Mouse (Mus musculus) olfactory bulb, adult 2 months (tissue): ENCODE data around the gene Amd1. TPM values are rescaled to one million over a fixed set of nuclear protein-coding genes. Genes with fewer than 3 reads are reported as not detected.

Experiments
- H3K27ac ChIP-seq: fragments of 200-500 bp; 2 replicates; pipeline ENCODE4 v1.5.1; 2012; ENCODE audit warnings: low read depth, low read length; ENCODE audit not compliant: insufficient read depth
- H3K4me1 ChIP-seq: fragments of 200-500 bp; 2 replicates; pipeline ENCODE4 v1.6.1; 2012; ENCODE audit warnings: low read length; ENCODE audit not compliant: control insufficient read depth, insufficient read depth
- H3K4me3 ChIP-seq: fragments of 200-500 bp; 2 replicates; pipeline ENCODE4 v1.5.1; 2012; ENCODE audit warnings: mild to moderate bottlenecking, low read depth, low read length, moderate library complexity; ENCODE audit not compliant: insufficient read depth
- CTCF ChIP-seq: fragments of 200-500 bp; IDR thresholded peaks from 2 replicates; pipeline ENCODE4 v1.5.1; 2012; ENCODE audit warnings: low read depth, mild to moderate bottlenecking, low read length, moderate library complexity; ENCODE audit not compliant: insufficient read depth
- POLR2A ChIP-seq: fragments of 200-500 bp; IDR thresholded peaks from 2 replicates; pipeline ENCODE4 v1.6.1; 2012; ENCODE audit warnings: mild to moderate bottlenecking, low read depth, low read length, moderate library complexity; ENCODE audit not compliant: insufficient read depth
- WGBS: fragments of 180-500 bp; shearing (Covaris S2); methylation state at CpG from one replicate; pipeline ENCODE4 v1.1.7; 2018; 5-methylcytosine and 5-hydroxymethylcytosine counted together
- polyA plus RNA-seq: library from polyadenylated mRNA; stranded (reverse); fragments of >200 nt; gene quantifications from 2 replicates; pipeline ENCODE4 v1.2.4, GENCODE M21; 2012; ENCODE audit warnings: low replicate concordance; ENCODE audit not compliant: missing spikeins, insufficient read depth, insufficient read length

The Amd1 gene
- not detected in 2 replicates for polyA plus RNA-seq

DNA sequence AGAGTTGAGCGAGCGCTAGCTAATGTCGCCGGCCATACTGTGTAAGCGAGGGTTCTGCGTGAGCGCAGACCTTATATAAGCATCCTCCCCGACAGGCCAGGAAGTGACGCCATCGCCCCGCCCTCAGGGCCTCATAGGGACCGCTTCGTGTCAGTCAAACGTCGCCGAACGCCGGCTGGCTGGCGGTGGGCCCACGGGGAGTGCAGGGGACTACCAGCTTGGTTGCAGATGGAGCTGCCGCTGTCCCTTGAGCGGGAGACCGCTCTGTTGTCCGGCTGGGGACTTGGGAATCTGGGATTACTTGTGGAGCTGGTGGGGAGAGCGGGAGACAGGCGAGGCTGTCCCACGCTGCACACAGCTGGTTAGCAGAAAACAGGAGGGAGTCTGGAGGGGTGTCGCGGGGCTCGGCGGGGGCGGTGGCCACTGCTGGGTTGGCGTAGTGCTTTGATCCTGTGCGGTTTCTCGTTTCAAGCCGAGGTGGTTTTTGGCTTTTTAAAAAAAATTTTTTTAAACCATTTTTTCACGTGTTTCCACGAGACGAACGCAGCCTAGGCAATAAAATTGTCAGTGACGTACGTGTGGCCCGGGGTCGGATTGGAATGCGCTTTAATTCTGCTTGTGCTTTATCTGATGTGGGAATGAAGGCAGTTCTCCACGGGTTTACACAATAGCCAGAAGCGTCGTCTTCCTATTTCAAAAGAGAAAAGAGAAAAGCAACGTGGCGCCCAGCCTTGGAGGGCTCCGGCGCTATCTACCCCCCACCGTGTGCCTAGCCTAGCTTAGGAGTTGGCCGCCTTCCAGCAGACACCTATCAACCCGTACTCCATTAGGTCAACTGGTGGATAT lies at the start of gene Amd1:
Gene Amd1, minus strand, starts transcription at position 47 of the 846 bp plus-strand sequence.
- peak within 1 kb of the TSS; percentile 73 for H3K27ac ChIP-seq
- TF ChIP-seq POLR2A (no peak; the same call in none of the 2 replicates), CTCF (no peak)
- peak within 1 kb of the TSS; percentile 71 for H3K4me3 ChIP-seq
- peaks cover 6% of the 10 kb centered on the region; the same call in 1 of the 2 replicates for H3K4me1 ChIP-seq
- WGBS: under 1% methylated on average over 55 of the region's 55 CpGs

DNA sequence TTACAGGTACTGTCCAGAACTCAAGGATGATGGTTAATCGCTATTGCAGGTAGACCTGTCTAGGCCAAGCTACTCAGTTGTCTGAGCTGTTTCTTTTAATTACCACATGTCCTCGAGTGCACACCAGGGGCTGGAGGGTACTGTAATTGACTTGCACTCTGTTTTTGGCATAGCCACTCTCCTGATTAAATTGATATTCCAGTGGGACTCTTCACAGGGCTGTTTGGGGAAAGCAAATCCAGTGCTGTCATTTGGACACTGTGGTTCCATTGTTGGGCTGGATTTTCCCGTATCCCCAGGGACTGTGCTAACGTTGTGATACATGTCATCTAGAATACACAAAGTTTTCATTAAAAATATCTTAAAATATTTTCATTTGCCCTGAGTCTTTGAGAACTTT lies 49.2 kb upstream of the Amd1 start:
- 36% methylated on average over 4 of the region's 4 CpGs for WGBS
- H3K27ac ChIP-seq: no peak overlapping the region; the same call in 1 of the 2 replicates
- no peak overlapping the region for H3K4me3 ChIP-seq
- no peaks in the 10 kb centered on the region for H3K4me1 ChIP-seq
- no peak for TF ChIP-seq CTCF
- TF ChIP-seq POLR2A: no peak

DNA sequence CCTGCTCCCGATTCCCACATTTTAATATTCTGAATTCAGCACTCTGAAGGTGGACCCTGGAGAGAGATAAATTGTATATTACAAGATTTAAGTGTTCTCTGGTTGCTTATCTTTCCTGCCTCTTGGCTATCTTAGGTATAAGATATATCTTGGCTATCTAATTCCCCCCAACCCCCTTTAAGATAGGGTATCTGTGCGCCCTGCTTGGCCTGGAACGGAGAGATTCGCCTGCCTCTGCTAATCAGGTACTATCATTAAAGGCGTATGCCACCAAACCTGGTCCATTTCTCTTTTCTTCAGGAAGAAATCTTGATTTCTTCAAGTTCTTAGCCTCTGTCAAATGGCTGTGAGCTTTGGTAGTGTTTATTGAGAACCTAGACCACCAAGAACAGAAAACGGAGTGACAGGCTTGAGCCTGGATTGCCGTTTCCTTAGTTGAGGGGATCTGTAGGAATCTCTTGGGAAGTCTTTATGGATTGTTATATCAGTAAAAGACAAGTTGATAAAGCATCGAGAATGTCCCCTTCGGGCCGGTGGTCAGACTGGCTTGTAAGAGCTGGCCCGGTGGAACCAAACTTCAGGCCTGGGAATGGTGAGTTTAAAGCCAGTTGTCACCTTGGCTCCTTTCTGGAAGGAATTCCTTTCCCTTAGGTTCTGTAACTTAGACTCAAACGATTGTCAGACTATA lies 48.4 kb upstream of the Amd1 start:
- 50% methylated on average over 12 of the region's 12 CpGs for WGBS
- Histone ChIP-seq H3K4me1 (no peaks in the 10 kb centered on the region), H3K27ac (peak overlapping the region; percentile 29; the same call in 1 of the 2 replicates), H3K4me3 (peak overlapping the region; percentile 94)
- TF ChIP-seq CTCF (no peak), POLR2A (no peak)

DNA sequence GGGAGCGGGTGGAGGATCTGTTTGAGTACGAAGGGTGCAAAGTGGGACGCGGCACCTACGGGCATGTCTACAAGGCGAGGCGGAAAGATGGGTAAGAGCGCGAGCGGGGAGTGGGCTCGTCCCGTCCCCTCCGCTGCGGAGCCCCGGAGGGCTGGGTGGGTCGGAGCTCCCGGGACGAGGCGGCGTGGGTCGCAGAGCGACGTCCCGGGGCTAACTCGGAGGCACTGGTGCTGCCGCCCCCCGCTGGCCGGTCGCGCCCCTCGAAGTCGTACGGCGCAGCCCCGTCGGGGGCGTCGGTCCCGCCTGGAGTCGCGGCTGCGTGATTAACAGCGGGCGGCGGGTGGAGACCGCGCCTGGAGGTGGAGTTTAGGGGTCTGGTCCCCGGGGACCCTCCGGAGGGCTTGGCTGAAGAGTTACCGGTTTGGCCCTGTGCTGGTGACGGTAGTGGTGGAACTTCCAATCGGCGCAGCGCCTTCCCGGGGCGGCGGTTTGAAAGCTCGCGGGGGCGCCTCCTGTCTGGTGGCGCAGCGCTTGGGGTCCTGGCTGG lies 47.7 kb upstream of the Amd1 start:
- Histone ChIP-seq H3K4me3 (peak overlapping the region; percentile 94), H3K27ac (peak overlapping the region; percentile 29), H3K4me1 (no peaks in the 10 kb centered on the region)
- no peak for TF ChIP-seq POLR2A
- peak; percentile 34; the same call in 1 of the 2 replicates for TF ChIP-seq CTCF
- WGBS: under 1% methylated on average over 62 of the region's 62 CpGs

DNA sequence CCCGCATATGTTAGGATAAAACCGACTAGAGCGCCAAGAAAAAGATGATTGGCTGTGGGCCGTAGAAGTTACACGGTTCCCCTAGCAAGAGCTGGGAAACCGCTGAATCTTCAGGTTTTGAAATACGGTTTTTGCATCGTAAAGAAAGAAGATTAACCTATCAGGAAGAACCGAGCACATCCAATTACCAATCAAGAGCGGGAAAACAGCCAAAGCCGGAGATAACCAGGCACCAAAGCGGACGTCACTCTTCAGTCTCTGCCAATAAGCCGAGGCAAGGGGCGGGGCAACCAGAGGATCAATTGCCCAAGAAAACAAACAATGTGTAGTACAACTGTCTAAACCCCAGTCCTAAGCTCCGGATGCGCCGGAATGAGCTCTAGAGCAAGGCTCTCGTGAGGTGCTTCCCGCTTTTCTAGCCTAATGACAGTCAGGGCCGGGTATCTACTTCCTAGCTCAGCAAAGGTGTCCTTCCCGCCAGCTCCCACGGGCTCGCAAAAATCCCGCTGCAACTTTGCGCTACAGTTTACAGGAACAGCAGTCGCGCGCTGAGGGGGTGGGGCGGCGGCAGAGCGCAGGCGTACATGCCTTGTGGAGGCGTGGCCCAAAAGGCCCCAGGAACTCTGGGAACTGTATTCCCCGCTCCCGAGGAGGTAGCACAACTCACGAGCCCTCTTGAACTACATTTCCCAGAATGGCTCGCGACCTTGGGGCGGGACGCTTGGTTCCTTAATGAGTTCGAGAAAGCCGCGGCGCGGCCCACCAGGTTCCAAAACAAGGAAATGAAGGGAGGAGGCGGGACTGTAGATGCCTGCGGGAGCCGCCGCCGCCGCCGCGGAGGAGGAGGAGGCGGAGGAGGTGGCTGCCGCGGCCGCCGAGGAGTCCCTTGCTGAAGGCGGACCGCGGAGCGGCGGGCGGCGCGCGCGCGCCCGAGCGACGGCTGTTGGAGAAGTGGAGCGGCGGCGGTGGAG lies 46.9 kb upstream of the Amd1 start:
- peak; percentile 58 for TF ChIP-seq POLR2A
- TF ChIP-seq CTCF: no peak
- H3K4me1 ChIP-seq: no peaks in the 10 kb centered on the region
- under 1% methylated on average over 71 of the region's 76 CpGs for WGBS
- peak overlapping the region; percentile 87 for H3K27ac ChIP-seq
- peak overlapping the region; percentile 94 for H3K4me3 ChIP-seq

DNA sequence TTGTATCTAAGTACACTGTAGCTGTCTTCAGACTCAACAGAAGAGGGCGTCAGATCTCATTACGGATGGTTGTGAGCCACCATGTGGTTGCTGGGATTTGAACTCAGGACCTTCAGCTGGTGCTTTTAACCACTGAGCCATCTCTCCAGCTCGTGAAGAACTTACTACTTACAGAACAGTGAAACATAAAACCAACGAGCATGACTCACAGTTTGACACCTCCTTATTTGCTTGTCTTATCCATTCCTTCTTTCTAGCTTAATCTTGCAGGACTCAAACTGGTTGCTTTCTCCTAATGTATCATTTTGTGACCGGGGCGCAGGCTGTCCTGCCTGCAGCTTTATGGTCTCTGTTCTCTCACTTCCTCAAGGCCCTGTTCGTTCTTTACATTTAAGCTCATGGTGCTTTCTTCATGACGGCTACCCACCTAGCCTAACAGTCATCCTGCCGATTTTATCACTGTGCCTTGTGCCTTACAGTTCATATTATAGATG lies 45.5 kb upstream of the Amd1 start:
- H3K27ac ChIP-seq: no peak overlapping the region
- WGBS: 59% methylated on average over 9 of the region's 9 CpGs
- H3K4me3 ChIP-seq: no peak overlapping the region
- H3K4me1 ChIP-seq: no peaks in the 10 kb centered on the region
- TF ChIP-seq CTCF: no peak
- no peak for TF ChIP-seq POLR2A

DNA sequence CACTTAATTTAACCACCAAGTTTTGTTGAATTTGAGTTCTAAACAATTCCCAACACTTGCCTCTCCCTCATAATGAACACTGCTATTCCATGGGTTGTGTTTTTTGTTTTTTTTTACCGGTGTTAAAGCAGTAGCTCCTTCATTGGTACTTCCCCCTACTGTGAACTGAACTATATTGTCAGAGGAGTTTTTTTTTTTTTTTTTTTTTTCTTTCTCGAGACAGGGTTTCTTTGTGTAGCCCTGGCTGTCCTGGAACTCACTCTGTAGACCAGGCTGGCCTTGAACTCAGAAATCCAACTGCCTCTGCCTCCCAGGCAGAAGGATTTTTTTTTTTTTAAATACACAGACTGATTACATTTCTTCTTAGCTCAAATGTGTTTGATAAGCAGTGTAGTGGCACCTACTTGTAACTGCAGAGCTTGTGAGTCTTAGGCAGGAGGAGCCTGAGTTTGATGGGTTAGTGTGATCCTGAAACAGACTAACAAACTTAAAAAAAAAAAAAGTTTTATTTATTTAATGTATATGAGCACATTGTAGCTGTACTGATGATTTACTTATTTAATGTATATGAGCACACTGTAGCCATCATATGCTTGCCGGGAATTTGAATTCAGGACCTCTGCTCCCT lies 44.9 kb upstream of the Amd1 start:
- Histone ChIP-seq H3K4me1 (no peaks in the 10 kb centered on the region), H3K4me3 (no peak overlapping the region), H3K27ac (no peak overlapping the region)
- WGBS: 69% methylated on average over 3 of the region's 3 CpGs
- TF ChIP-seq CTCF: no peak
- no peak for TF ChIP-seq POLR2A
